Mouse (Mus musculus): Measurements from ENCODE around the gene Rabepk. TPM values are rescaled to one million over a fixed set of nuclear protein-coding genes. Genes with fewer than 3 reads are reported as not detected.

The Rabepk gene
- total RNA-seq, 2 experiments from 2014 or later = 32.0 to 34.4 TPM

DNA sequence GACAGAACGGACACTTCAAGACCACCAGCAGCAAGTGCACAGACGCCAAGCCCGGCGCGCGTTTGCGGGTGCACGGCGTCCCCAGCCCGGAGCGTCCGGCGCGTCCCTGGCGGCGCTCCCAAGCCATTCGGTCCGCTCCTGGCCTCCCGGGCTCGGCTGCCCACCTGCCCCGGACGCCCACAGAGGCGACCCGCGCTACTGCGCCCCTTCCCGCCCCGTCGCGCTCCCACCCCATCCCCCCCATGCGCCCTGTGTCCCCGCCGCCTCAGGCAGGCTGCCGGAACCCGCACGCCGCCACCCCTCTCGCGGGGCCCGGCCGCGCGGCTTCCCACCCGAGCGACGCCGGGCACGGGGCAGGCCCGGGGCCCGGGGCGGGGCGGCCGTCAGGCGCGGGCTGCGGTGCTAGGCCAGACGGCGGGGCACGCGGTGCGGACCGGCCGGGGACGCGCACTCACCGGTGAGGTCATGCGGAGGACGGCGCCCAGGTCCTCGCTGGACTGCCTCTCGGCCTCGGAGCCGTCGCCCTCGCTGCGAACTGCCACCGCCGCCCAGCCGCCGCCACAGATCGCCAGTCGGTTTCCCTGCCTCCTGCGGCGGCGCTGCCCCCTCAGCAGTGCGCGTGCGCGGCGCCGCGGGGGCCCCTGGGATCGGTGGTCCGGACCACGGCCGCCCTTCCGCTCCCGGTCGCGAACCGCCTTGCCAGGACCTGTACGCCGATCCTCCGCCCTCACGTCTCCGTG lies 45.7 kb downstream of the Rabepk start:
- TF ChIP-seq CTCF (IDR thresholded peaks at IDR 0.05) = no peak; the same call in 1 of the 2 replicates
- Histone ChIP-seq H3K27ac (peak overlapping the region; percentile 91), H3K4me3 (peak overlapping the region; percentile 81)
- DNase-seq (ENCODE audit: extremely low spot score in 1 of 2, low spot score in 2 of 2) = peak; percentile 88 to 89
- intact Hi-C loops (cut with DNase I) = loop anchor here (1.0 kb wide), 1 partner anchor 17 kb away; the partner anchor contains the start of gene Hspa5

DNA sequence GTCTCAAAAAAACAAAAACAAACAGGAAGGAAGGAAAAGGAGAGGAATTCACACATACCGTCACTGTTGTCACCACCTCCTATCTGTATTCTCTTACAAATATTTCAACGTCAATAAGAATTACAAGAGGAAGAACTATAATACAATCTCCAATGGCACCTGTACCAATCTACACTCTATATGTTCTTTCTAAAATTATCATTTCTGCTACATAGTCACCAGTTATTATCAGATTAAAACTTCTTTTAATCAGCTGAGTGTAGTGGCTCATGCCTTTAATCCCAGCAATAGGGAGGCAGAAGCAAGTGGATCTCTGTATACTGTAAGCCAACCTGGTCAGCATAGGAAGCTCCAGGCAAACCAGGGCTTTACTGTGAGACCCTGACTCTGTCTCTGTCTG lies 49.5 kb downstream of the Rabepk start:
- Histone ChIP-seq H3K27ac (no peak overlapping the region), H3K4me3 (no peak overlapping the region)
- intact Hi-C loops (cut with DNase I) = no loop called here
- no peak for TF ChIP-seq CTCF (IDR thresholded peaks at IDR 0.05)
- no peak for DNase-seq (ENCODE audit: extremely low spot score in 1 of 2, low spot score in 2 of 2)

DNA sequence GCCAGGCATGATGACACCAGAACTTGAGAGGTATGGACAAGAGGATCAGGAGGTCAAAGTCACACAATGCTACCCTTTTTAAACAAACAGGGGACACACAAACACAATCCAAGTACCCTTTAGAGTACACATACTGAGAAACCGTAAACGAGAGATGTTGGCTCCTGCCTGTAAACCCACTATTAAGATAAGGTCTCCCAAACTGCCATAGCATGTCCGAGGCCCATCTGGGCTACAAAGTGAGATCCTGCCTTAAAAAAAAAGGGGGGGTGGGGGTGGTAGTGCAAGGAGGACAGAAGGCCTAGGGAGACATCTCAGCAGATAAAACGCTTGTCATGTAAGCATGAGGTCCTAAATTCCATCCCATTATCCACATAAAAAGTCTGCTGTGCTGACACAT lies 51.2 kb downstream of the Rabepk start:
- Histone ChIP-seq H3K4me3 (no peak overlapping the region), H3K27ac (no peak overlapping the region)
- DNase-seq (ENCODE audit: extremely low spot score in 1 of 2, low spot score in 2 of 2) = no peak
- intact Hi-C loops (cut with DNase I) = no loop called here
- no peak for TF ChIP-seq CTCF (IDR thresholded peaks at IDR 0.05)

DNA sequence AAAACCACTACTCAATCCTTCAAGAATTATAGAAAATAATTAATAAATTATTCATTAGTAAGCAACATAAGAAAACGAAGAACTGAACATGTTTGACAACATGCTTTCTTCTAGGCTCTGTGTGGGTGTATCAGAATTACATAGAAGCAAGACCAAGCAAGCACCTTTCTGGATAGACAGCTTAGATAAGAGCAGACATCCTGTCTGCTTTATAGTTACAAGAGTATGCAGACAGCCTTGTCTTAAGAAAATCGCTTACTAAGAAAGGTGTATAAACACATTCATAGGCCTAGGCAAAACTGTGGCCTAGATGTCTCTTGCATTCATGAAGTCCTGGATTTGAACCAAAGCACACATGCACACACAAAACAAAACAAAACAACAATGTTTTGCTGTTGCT lies 54.0 kb downstream of the Rabepk start:
- intact Hi-C loops (cut with DNase I) = no loop called here

DNA sequence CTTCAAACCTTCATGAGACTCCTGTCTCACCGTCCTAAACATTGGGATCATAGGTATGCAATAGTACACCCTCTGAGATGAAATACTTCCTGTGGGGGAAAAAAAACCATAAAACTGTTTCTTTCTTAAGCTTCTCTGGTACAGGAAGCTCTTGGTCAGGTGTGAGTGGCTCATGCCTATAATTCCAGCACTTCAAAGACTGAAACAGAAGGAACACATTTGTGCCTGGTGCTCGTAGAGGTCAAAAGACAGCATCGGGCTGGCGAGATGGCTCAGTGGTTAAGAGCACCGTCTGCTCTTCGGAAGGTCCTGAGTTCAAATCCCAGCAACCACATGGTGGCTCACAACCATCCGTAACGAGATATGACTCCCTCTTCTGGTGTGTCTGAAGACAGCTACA lies 55.2 kb downstream of the Rabepk start:
- intact Hi-C loops (cut with DNase I) = no loop called here
- TF ChIP-seq CTCF (IDR thresholded peaks at IDR 0.05) = no peak
- no peak overlapping the region for H3K4me3 ChIP-seq

More for the DNA sequence above, 54.0 kb downstream of the Rabepk start:
- no peak for DNase-seq (ENCODE audit: extremely low spot score in 1 of 2, low spot score in 2 of 2)
- no peak for TF ChIP-seq CTCF (IDR thresholded peaks at IDR 0.05)
- Histone ChIP-seq H3K4me3 (no peak overlapping the region), H3K27ac (no peak overlapping the region)

DNA sequence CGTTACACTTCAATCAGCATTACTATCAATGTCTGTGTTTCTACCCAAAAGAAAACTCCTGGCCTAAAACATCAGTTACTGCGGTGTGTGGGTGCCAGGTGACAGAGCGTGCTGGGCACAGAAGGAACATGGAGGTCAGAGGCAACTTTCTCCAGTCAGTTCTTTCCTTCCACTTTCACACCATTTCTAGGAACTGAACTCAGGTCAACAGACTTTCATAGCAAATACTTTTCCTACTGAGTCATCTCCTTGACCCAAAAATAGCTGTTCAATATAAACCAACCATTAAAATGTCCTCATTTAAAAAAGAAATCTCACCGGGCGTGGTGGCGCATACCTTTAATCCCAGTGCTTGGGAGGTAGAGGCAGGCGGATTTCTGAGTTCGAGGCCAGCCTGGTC lies 57.0 kb downstream of the Rabepk start:
- intact Hi-C loops (cut with DNase I) = no loop called here
- no peak for DNase-seq (ENCODE audit: extremely low spot score in 1 of 2, low spot score in 2 of 2)
- Histone ChIP-seq H3K4me3 (no peak overlapping the region), H3K27ac (no peak overlapping the region)
- TF ChIP-seq CTCF (IDR thresholded peaks at IDR 0.05) = no peak

More for the DNA sequence above, 55.2 kb downstream of the Rabepk start:
- DNase-seq (ENCODE audit: extremely low spot score in 1 of 2, low spot score in 2 of 2) = no peak
- no peak overlapping the region for H3K27ac ChIP-seq

DNA sequence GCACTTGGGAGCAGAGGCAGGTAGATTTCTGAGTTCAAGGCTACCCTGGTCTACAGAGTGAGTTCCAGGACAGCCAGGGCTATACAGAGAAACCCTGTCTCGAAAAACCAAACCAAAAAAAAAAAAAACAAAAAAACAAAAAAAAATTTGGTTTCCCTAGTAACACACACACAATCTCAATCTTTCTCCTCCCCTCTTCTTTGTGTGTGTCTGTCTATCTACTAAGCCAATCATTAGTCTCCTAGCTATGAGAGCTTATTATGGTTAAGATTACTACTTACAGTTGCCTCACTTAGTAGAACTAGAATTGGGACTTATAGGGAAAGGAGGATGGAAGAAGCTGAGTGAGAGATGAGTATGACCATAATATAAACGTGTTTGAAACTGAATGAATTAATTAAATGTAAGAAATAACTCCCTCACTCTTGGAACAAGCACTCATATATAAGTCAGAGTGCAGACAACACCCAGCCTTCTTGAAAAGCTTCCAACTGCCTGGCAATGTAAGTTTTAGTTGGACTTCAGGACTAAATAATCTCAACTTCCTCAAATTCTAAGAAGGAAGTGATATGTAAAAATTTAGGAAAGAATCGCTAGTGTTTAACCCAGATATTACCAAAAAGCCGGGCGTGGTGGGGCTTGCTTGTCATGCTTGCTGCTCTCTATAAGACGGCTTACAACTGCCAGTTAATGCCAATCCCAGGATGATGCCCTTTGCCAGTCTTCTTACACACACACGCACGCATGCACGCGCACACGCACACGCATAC lies 58.1 kb downstream of the Rabepk start:
- H3K4me3 ChIP-seq = no peak overlapping the region
- no peak for DNase-seq (ENCODE audit: extremely low spot score in 1 of 2, low spot score in 2 of 2)
- intact Hi-C loops (cut with DNase I) = no loop called here
- TF ChIP-seq CTCF (IDR thresholded peaks at IDR 0.05) = no peak
- H3K27ac ChIP-seq = no peak overlapping the region

GRCm38 (mm10) chr2:34739684-34740391 lies 59.9 kb downstream of the Rabepk start:
- Histone ChIP-seq H3K27ac (no peak overlapping the region), H3K4me3 (no peak overlapping the region)
- TF ChIP-seq CTCF (IDR thresholded peaks at IDR 0.05) = no peak
- intact Hi-C loops (cut with DNase I) = no loop called here
- no peak for DNase-seq (ENCODE audit: extremely low spot score in 1 of 2, low spot score in 2 of 2)

DNA sequence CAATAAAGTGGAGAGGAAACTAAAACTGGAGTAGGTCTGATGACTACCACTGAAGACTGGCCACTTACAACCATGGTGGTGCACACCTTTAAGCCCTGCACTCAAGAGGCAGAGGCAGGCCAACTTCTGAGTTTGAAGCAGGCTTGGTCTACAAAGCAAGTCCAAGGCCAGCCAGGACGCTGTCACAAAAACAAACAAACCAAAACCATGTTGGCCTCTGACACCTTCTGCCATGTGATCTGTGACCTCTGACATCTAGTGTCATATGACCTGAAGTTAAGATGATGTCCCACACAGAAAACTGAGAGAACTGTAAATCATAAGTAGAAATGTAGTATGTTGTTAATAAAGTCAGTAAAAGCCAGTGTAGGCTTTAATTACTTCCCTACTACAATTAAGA lies 61.8 kb downstream of the Rabepk start:
- intact Hi-C loops (cut with DNase I) = no loop called here
- DNase-seq (ENCODE audit: extremely low spot score in 1 of 2, low spot score in 2 of 2) = no peak
- Histone ChIP-seq H3K27ac (no peak overlapping the region), H3K4me3 (no peak overlapping the region)
- TF ChIP-seq CTCF (IDR thresholded peaks at IDR 0.05) = no peak

DNA sequence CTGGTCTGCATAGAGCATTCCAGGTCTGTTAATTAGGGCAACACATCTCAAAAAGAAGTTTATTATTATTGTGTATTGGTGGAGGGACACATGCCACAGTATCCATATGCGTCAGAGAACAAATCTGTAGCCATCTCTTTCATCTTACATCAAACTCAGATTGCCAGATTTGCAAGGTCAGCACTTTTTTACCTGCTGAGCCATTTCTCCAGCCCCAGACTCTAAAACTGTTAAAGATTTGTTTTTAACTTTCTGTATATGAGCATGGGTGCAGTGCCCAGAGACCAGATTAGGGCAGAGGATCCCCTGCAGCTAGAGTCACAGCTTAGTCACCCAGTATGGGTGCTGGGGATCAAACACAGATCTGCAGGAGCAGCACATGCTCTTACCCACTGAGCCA lies 63.1 kb downstream of the Rabepk start:
- intact Hi-C loops (cut with DNase I) = no loop called here

More for the DNA sequence above, 63.1 kb downstream of the Rabepk start:
- no peak for DNase-seq (ENCODE audit: extremely low spot score in 1 of 2, low spot score in 2 of 2)
- no peak for TF ChIP-seq CTCF (IDR thresholded peaks at IDR 0.05)
- H3K4me3 ChIP-seq = no peak overlapping the region
- no peak overlapping the region for H3K27ac ChIP-seq

Other genes starting within 250 kb of the Rabepk start
- 100 to 1,000 TPM in 1 of 2 experiments, 10 to 100 TPM in 1; 99.1 to 101 TPM for gene Gapvd1, start 44.7 kb downstream of the Rabepk start, total RNA-seq (2021)
- gene Hspa5, start 27.9 kb downstream of the Rabepk start, total RNA-seq (2021) = 100 to 1,000 TPM; 325 to 334 TPM
- 100 to 1,000 TPM in 1 of 2 experiments, 10 to 100 TPM in 1; 86.8 to 100 TPM for gene Fbxw2, start 26.4 kb upstream of the Rabepk start, total RNA-seq (2021)
- gene Gm34653, start 33.1 kb upstream of the Rabepk start, total RNA-seq (2021) = under 1 TPM in 1 of 2 experiments, not detected in 1; 0.27 TPM
- under 1 TPM; 0.23 to 0.93 TPM for gene Cutal, start 74.5 kb upstream of the Rabepk start, total RNA-seq (2021)
- 10 to 100 TPM; 31.9 to 35.7 TPM for gene Psmd5, start 75.1 kb upstream of the Rabepk start, total RNA-seq (2021)
- 1 to 10 TPM in 1 of 2 experiments, under 1 TPM in 1; 0.84 to 1.3 TPM for gene Phf19, start 114.1 kb upstream of the Rabepk start, total RNA-seq (2021)
- gene Traf1, start 161.9 kb upstream of the Rabepk start, total RNA-seq (2021) = 1 to 10 TPM; 1.3 to 1.6 TPM

Data from left cerebral cortex, adult 2 months (tissue).